Mouse (Mus musculus) C2C12 (cell line): ENCODE data around the gene Gm20379.

Experiments
- CEBPB ChIP-seq: IDR thresholded peaks from one replicate; pipeline ENCODE4 v1.6.1; 2011; ENCODE audit warnings: low read depth, mild to moderate bottlenecking, control low read depth, moderate library complexity
- CTCF ChIP-seq: IDR thresholded peaks from one replicate; pipeline ENCODE4 v1.5.1; 2011; ENCODE audit not compliant: control insufficient read depth, insufficient read depth, insufficient read length

DNA sequence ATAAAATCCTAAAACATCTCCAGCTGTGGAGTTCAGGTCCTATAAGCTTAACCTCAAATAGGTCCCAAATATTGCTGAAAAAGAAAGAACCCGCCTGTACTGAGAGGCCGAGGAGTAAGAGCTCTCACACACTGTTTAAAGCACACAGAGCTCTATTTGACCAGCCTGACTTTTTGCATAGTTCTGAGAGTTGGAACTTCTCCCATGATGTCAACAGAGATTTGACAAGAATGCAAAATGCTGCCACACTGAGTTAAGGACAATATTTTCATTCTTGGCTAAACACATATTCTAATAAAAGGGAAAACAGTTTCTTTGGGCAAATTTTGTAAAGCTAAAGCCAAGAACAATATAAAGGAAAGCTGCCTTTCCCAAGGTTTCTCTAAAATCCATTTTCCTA, 8.8 kb upstream of the Gm20379 start:
- TF ChIP-seq CTCF (no peak), CEBPB (no peak)
